Mouse (Mus musculus) effector memory CD4-positive, alpha-beta T cell, adult 5 months (primary cell): ENCODE data around the gene Olfr1328. TPM values are rescaled to one million over a fixed set of nuclear protein-coding genes. Genes with fewer than 3 reads are reported as not detected.

ENCODE experiments used
- polyA plus RNA-seq: library from polyadenylated mRNA; unstranded; fragments of 100-300 nt; shearing (Covaris generic); gene quantifications from one replicate; pipeline ENCODE4 v1.2.1, GENCODE M21; 2017

Olfr1328 gene
- polyA plus RNA-seq = not detected

GRCm38 (mm10) chr4:118938512-118938911, at the start of gene Olfr1328:
Olfr1328 (minus strand) TSS chr4:118938612.

GRCm38 (mm10) chr4:118961141-118961628, 22.8 kb upstream of the Olfr1328 start, which contains the start of gene Lao1:
Lao1 (plus strand) TSS chr4:118961578.

DNA sequence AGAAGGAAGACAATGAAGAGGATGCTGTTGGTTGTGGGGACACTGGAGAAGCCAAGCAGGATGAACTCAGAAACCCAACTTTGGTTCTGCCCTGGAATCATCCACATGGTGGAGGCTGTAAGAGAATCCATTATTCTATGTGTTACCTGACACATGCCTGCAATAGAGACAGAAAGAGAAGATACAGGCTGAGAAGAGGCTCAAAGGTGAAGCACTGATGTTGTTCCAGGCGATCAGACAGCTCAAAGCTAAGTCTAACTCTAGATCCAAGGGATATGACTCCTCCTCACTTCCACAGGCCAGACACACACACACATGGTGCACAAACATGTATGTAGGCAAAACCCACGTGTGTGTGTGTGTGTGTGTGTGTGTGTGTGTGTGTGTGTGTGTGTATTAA, 21.0 kb downstream of the Olfr1328 start, which contains the start of gene Olfr1329:
Gene Olfr1329 (minus strand): TSS at position 101 of the 400 bp plus-strand sequence.

GRCm38 (mm10) chr4:118888297-118888696, 50.1 kb downstream of the Olfr1328 start, which contains the start of gene Olfr1330:
Olfr1330 (plus strand) TSS chr4:118888597.

Other genes starting within 250 kb of the Olfr1328 start
- not detected for gene Olfr1342, start 245.9 kb downstream of the Olfr1328 start, polyA plus RNA-seq
- 0.10 TPM for gene Olfr1341, start 235.1 kb downstream of the Olfr1328 start, polyA plus RNA-seq
- gene Olfr1340, start 218.5 kb downstream of the Olfr1328 start, polyA plus RNA-seq = not detected
- gene Olfr1339, start 206.4 kb downstream of the Olfr1328 start, polyA plus RNA-seq = not detected
- gene Olfr1338, start 179.9 kb downstream of the Olfr1328 start, polyA plus RNA-seq = not detected
- gene Olfr1337, start 156.0 kb downstream of the Olfr1328 start, polyA plus RNA-seq = not detected
- gene Olfr1335, start 128.7 kb downstream of the Olfr1328 start, polyA plus RNA-seq = not detected
- not detected for gene Olfr1333, start 102.3 kb downstream of the Olfr1328 start, polyA plus RNA-seq
- gene Olfr1331, start 74.0 kb downstream of the Olfr1328 start, polyA plus RNA-seq = 0.32 TPM
- 0.07 TPM for gene Olfr1330, start 50.0 kb downstream of the Olfr1328 start, polyA plus RNA-seq
- not detected for gene Olfr1329, start 21.1 kb downstream of the Olfr1328 start, polyA plus RNA-seq
- not detected for gene Lao1, start 23.0 kb upstream of the Olfr1328 start, polyA plus RNA-seq
- gene Slc2a1, start 170.1 kb upstream of the Olfr1328 start, polyA plus RNA-seq = 84.2 TPM
- gene Zfp691, start 235.6 kb upstream of the Olfr1328 start, polyA plus RNA-seq = 0.81 TPM